Mouse (Mus musculus): ENCODE results near the gene Ssr2.

Ssr2 gene

GRCm38 (mm10) chr3:88623346-88624135, 47.9 kb downstream of the Ssr2 start:
- DNase-seq (ENCODE audit: low spot score) = peak; percentile 32

GRCm38 (mm10) chr3:88624324-88624723, 48.6 kb downstream of the Ssr2 start:
- peak; percentile 66 for DNase-seq (ENCODE audit: low spot score)

GRCm38 (mm10) chr3:88624951-88625350, 49.3 kb downstream of the Ssr2 start:
- DNase-seq (ENCODE audit: low spot score) = peak; percentile 22

GRCm38 (mm10) chr3:88625531-88625930, 49.9 kb downstream of the Ssr2 start:
- DNase-seq (ENCODE audit: low spot score) = no peak

- peak; percentile 67 for DNase-seq (ENCODE audit: low spot score)
Measured at GRCm38 (mm10) chr3:88626316-88626715, 50.6 kb downstream of the Ssr2 start.

GRCm38 (mm10) chr3:88627114-88627513, 51.4 kb downstream of the Ssr2 start:
- peak; percentile 37 for DNase-seq (ENCODE audit: low spot score)

- no peak for DNase-seq (ENCODE audit: low spot score)
Measured at GRCm38 (mm10) chr3:88627535-88627934, 51.9 kb downstream of the Ssr2 start.

GRCm38 (mm10) chr3:88628766-88629165, 53.1 kb downstream of the Ssr2 start:
- no peak for DNase-seq (ENCODE audit: low spot score)

- peak; percentile 84 for DNase-seq (ENCODE audit: low spot score)
Measured at GRCm38 (mm10) chr3:88629244-88629643, 53.6 kb downstream of the Ssr2 start.

GRCm38 (mm10) chr3:88630018-88630417, 54.3 kb downstream of the Ssr2 start:
- peak; percentile 25 for DNase-seq (ENCODE audit: low spot score)

GRCm38 (mm10) chr3:88630849-88631341, 55.2 kb downstream of the Ssr2 start:
- DNase-seq (ENCODE audit: low spot score) = no peak

GRCm38 (mm10) chr3:88631921-88632587, 56.4 kb downstream of the Ssr2 start:
- no peak for DNase-seq (ENCODE audit: low spot score)

GRCm38 (mm10) chr3:88633056-88633455, 57.4 kb downstream of the Ssr2 start:
- no peak for DNase-seq (ENCODE audit: low spot score)

GRCm38 (mm10) chr3:88635506-88636275, 60.0 kb downstream of the Ssr2 start:
- DNase-seq (ENCODE audit: low spot score) = no peak

- DNase-seq (ENCODE audit: low spot score) = no peak
Measured at GRCm38 (mm10) chr3:88636555-88636986, 60.9 kb downstream of the Ssr2 start.

- no peak for DNase-seq (ENCODE audit: low spot score)
Measured at GRCm38 (mm10) chr3:88637134-88637533, 61.5 kb downstream of the Ssr2 start.

Measured in layer of hippocampus, adult 11-12 months (tissue).